Mouse (Mus musculus) cerebellum, adult 11-12 months (tissue): Measurements from ENCODE around the gene Plcb4.
"Not testable (repeated sequence)": the region's sequence is repeated elsewhere in the genome, so short reads cannot be mapped to it uniquely, and the experiment has no call there.

Experiments used
- DNase-seq: peaks from one replicate; pipeline ENCODE4 v3.0.0; 2022

Gene Plcb4

GRCm38 (mm10) chr2:135966871-135967557 lies 308.2 kb downstream of the Plcb4 start:
- DNase-seq, result peak; percentile 31

- peak; percentile 78 for DNase-seq
Measured at GRCm38 (mm10) chr2:135968159-135968558, 309.3 kb downstream of the Plcb4 start.

- DNase-seq, result no peak
Measured at GRCm38 (mm10) chr2:135970902-135971301, 312.1 kb downstream of the Plcb4 start.

GRCm38 (mm10) chr2:135975978-135976377 lies 317.2 kb downstream of the Plcb4 start:
- no peak for DNase-seq

- no peak for DNase-seq
Measured at GRCm38 (mm10) chr2:135978790-135979189, 320.0 kb downstream of the Plcb4 start.

- DNase-seq, result no peak
Measured at GRCm38 (mm10) chr2:135980428-135980827, 321.6 kb downstream of the Plcb4 start.

- no peak for DNase-seq
Measured at GRCm38 (mm10) chr2:135983972-135984371, 325.2 kb downstream of the Plcb4 start.

- DNase-seq, result no peak
Measured at GRCm38 (mm10) chr2:135985536-135986265, 326.9 kb downstream of the Plcb4 start.

- not testable (repeated sequence) for DNase-seq
Measured at GRCm38 (mm10) chr2:135988475-135988874, 329.7 kb downstream of the Plcb4 start.

- not testable (repeated sequence) for DNase-seq
Measured at GRCm38 (mm10) chr2:135990686-135991085, 331.9 kb downstream of the Plcb4 start.

- DNase-seq, result no peak
Measured at GRCm38 (mm10) chr2:135993314-135993713, 334.5 kb downstream of the Plcb4 start.

GRCm38 (mm10) chr2:135995196-135995595 lies 336.4 kb downstream of the Plcb4 start:
- DNase-seq, result no peak

GRCm38 (mm10) chr2:135996936-135997335 lies 338.1 kb downstream of the Plcb4 start:
- DNase-seq, result no peak

- no peak for DNase-seq
Measured at GRCm38 (mm10) chr2:135997361-135998150, 338.7 kb downstream of the Plcb4 start.

- DNase-seq, result no peak
Measured at GRCm38 (mm10) chr2:135998886-135999285, 340.1 kb downstream of the Plcb4 start.

GRCm38 (mm10) chr2:135999361-135999760 lies 340.6 kb downstream of the Plcb4 start:
- DNase-seq, result no peak

GRCm38 (mm10) chr2:136000933-136001332 lies 342.1 kb downstream of the Plcb4 start:
- no peak for DNase-seq

- no peak for DNase-seq
Measured at GRCm38 (mm10) chr2:136002118-136002517, 343.3 kb downstream of the Plcb4 start.

- peak; percentile 50 for DNase-seq
Measured at GRCm38 (mm10) chr2:136003836-136004235, 345.0 kb downstream of the Plcb4 start.

GRCm38 (mm10) chr2:136006280-136006679 lies 347.5 kb downstream of the Plcb4 start:
- no peak for DNase-seq

- no peak for DNase-seq
Measured at GRCm38 (mm10) chr2:136012759-136013158, 353.9 kb downstream of the Plcb4 start.

GRCm38 (mm10) chr2:136048464-136048863 lies 389.7 kb downstream of the Plcb4 start:
- peak; percentile 32 for DNase-seq

GRCm38 (mm10) chr2:136050793-136051615 lies 392.2 kb downstream of the Plcb4 start:
- DNase-seq, result peak; percentile 39
